Mouse (Mus musculus) heart, postnatal 0 days (tissue): Measurements from ENCODE around the gene Nqo2.

Experiments
- CTCF ChIP-seq: IDR thresholded peaks from 2 replicates; pipeline ENCODE4 v1.5.1; 2016; ENCODE audit warnings: antibody characterized with exemption, control low read depth, low read depth
- EP300 ChIP-seq: IDR thresholded peaks from 2 replicates; pipeline ENCODE4 v1.6.1; 2016; ENCODE audit warnings: antibody characterized with exemption, low read depth

- TF ChIP-seq EP300 = no peak
- TF ChIP-seq CTCF = no peak
These were observed 12.4 kb upstream of the Nqo2 start for GRCm38 (mm10) chr13:33952075-33952449.
